Mouse (Mus musculus) right cerebral cortex, adult 18-20 months (tissue): ENCODE measurements around the gene Tmub2.

Source experiments
- DNase-seq: peaks from one replicate; pipeline ENCODE4 v3.0.0; 2022; ENCODE audit warnings: mixed read lengths

Tmub2 gene

GRCm38 (mm10) chr11:102308104-102308503 lies 23.4 kb downstream of the Tmub2 start:
- no peak for DNase-seq

DNA sequence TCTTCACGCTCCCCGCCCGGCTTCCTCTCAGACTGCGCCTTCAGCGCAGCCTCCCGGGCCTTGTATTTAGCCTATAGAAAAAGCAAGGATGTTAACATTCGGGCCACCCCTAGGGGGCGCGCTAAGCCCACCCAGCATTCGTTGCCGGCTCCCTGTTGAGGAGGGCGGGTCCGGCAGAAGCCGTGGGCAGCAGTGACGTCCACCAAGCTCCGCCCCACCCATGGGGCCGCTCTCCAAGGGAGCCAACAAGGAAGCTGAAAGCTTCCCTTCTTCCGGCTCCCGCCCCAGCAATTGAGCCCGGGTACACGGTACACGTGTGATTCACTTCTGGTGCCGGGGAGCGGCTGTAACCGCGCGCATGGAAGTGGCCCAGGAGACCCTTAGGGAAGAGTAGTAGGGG lies 24.2 kb downstream of the Tmub2 start:
- DNase-seq = peak; percentile 97

GRCm38 (mm10) chr11:102309821-102310617 lies 25.3 kb downstream of the Tmub2 start:
- no peak for DNase-seq

GRCm38 (mm10) chr11:102310768-102311695 lies 26.3 kb downstream of the Tmub2 start:
- no peak for DNase-seq

DNA sequence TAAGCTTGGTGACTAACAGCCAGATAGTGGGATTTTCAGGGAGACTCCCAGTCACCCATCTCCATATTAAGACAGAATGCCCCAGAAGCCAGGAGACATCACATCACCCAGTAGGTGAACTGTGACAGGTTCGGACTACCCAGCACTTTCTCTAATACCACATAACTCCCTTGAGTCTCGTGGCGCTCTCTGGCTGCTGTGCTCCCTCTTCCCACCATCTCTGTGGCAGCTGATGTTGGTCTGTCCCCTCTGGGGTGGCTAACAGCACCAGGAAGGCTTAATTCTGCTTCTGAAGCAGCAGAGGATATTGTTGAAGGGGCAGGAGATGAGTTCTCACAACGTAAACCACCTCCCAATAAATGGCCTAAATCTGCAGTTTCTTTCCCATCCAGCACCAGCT lies 27.2 kb downstream of the Tmub2 start:
- DNase-seq = no peak

DNA sequence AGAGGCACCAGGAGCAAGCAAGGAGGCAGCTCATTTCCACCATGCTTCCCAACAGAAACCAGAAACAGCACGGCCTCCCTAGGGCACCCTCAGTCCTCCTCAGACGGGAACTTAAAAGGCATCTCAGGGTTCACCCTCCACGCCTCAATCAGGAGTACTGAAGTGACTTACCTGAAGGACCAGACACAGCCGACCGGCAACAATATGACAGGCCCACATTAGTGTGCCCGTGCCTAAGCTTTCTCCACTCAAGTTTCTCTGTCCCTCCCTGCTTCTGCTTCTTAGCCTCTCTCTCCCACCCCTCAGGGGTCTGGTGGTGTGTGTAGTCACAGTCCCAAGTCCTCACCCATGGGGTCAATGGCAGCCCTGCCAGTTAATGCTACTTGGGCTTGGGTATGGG lies 27.9 kb downstream of the Tmub2 start:
- DNase-seq = no peak

DNA sequence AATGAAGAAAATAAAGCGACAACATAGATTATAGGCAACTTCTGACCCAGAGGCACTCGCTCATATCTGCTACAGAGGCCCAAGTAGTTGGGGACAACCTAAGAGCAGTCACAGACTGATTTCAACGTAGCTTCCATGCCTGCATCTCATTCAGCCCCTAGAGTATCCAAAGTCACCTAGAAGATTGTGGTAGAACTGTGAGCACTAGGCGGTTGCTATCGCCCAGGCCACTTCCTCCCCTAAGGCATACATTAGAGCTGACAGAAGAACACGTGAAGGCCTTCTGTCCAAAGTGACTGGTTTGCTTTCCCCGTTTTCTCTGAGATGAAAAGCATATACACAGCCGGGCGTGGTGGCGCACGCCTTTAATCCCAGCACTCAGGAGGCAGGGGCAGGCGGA lies 29.6 kb downstream of the Tmub2 start:
- DNase-seq = no peak

DNA sequence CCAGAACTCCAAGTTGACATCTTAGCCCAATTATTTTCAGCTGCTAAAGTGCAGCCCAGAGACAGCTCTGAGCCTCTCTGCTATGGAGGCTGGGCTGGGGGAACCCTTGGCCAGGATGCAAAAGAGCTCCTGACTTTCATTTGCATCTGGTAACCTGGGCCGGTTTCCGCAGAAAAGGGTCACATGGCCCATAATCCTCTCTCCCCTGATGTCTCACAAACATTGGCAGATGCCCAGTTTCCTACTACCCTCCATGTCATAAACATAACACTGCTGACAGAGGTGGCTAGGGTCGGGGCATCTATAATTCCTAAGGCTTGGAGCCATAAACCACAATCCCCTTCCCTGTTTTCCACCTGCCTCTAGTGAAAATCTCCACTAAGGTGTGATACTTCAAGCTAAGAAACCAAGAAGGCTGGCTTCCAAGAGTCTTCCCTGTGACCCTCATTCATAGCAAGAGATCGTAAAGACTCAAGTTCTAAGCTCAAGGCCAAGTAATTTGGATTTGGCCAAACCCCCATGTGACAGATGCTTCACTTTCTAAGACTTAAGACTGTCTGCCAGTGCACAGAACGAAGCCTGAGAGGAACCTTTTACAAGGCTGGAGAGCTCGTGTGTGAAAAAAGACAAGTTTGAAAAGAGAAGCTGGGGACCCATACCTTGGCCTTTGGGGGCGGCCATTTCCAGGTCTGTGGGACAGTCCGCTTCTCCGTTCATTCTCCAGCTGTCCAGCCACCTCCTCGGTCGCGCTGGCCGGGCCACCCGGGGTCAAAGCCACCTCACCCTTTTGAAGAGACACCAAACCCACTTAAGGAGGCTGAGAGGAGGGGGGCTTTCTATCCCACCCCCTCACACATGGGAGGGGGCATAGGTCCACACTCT lies 31.2 kb downstream of the Tmub2 start:
- peak; percentile 25 for DNase-seq

DNA sequence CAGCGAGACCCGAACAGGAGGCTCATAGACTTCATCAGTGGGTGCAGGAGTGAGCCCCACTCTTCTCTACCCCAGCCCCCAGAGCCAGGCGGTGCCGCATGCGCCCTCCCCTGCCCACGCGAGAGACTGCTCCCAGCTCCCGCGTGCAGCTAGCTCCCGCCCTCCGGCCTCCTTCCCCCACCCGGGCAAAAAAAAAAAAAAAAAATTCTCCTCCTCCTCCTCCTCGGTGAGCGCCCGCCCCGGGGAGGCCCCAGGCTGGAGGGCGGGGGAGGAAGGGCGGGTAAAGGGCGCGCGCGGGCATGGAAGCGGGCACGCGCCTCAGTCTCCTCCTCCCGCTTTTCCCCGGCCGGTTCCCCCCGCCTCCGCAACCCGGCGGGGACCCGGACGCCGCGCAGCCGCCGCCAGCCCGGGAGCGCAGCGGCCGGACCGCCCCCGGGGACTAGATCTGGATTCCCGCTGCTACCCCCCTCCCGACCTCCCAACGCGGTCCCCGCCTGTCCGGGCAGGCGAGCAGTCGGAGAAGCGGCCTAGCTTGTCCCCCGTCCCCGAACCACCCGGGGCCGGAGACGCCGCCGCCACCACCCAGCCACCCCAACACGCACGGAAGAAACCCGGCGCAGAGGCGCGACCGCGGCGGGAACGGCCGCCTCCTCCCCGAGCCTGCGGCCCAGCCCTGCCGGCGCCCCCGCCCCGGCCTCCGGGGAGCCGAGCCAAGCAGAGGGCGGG lies 32.0 kb downstream of the Tmub2 start:
- peak; percentile 89 for DNase-seq

DNA sequence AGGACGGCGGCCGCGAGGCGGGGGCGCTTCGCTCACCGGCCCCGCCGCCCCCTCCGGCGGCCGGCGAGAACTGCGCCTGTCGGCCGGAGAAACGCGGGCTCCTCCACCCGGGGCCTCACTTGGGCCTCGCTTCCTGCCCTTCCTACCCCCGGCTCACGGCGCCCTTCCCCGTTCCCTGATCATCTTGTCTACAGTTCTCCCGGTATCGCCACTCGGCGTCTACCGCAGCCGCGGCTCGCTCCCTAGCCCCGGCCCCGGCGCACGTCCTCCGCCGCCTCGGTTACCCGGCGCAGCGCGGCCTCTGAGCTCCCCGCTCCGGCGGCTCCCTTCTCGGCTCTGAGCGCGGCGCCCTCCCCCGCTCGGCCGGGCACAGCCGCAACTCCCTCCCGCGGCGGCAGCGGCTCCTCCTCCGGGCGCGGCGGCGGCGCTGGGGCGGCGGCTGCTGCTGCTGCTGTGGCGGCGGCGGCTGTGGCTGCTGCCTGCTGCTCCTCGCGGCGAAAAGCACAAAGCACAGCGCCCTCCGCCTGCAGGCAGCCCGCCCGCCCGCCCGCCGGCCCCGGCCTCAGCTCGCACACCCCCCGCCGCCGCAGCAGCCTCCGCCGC lies 32.7 kb downstream of the Tmub2 start:
- DNase-seq = peak; percentile 67

DNA sequence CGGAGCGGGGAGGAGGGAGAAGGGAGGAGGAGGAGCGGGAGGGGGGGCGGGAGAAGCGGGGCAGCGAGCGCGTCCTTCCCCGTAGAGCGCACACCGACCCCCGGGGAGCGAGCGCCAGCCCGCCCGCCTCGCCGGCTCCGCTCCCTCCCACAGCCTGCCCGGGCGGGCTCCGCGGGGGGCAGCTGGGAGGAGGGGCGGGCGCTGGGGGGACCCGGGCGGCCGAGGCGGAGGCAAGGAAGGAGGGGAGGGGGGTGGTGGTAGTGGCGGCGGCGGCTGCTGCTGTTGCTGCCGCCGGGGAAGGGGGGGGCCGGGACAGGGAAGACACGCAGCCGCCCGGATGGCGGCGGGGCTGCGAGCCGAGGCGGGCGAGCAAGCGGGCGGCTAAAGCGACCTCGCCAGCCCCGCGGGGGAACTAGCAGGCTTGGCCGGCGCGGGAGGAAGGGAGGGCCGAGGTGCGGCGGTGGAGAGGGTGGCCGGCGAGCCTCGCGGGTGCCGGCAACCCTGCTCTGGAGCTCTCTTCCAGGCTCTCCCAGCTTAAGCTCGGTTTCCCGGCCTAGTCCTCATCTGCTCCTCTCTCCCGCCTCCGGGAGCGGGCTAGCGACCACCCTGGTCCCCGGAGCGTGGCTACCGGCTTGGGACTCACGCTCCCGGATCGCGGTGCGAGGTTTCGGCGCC lies 33.3 kb downstream of the Tmub2 start:
- DNase-seq = peak; percentile 68

GRCm38 (mm10) chr11:102318576-102319409 lies 34.1 kb downstream of the Tmub2 start:
- DNase-seq = peak; percentile 46

GRCm38 (mm10) chr11:102319410-102319792 lies 34.7 kb downstream of the Tmub2 start, which contains the start of gene Ubtf:
Ubtf (minus strand) TSS chr11:102319742.
- peak; percentile 88 for DNase-seq

DNA sequence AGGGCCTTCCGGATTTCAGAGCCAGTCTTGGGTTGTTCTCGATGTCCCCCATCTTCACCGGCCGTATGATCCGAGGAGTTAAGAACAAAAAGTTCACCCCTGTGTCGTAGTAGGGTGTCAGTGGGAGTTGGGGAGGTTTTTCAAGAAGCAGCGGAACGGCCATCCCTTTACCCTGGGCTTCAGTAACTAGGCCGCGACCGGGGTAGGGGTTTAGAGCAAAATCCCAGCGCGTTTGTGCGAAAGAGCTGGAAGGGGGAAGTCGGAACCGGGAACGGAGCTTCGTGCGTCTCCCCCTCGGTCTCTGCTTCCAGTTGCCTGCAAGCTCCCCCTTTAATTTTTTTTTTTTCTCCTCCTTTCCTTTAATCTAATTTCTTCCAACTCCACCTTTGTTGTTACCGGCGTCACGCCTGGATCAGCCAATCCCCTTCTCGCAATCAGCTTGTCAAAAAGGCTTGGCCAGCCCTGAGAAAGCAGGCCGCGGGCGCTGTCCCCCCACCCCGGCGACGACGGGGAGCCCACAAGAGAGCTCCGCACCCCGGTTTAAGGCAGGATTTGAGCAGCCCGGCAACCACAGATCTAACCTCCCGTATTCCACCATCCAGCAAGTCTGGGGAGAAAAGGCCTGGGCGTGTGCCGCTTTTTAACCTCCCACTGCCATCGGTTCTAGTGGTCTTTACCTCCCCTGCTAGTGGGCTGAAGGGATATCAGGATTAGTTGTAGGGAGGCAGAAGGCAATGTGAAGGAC lies 35.4 kb downstream of the Tmub2 start:
- DNase-seq = peak; percentile 94

DNA sequence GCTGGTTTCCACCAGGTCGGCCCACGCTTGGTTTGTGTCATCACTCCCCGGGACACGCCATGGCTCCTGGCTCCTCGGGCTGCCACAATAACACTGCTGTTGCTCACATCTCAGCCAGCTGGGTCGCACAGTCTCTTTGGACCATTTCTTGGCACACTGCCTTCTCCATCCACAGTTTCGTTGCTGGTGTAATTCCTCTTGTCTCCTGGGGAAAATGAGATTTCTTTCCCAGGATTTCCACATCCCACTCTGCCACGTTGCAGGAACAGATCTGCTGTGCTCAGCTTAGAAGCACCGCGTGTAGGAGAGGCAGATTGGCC lies 35.9 kb downstream of the Tmub2 start:
- DNase-seq = peak; percentile 85

- no peak for DNase-seq
Measured at GRCm38 (mm10) chr11:102321931-102322330, 37.2 kb downstream of the Tmub2 start.

DNA sequence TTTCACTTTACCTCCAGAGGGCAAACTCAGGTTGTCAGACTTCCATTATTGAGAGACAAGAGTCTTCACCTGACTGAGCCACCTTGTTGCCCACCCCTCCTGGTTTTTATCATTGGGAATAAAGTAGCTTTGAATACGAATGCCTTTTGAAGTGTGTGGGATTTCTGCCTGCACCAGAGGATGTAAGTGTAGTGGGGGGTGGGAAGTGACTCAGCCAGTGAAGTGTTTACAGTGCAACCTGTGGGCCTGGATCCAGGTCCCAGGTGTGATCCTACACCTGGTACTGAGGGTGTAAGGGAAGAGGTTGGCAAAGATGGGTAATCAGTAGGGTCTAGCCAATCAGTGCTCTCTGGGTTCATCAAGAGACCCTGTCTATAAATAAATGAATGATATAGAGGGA lies 38.8 kb downstream of the Tmub2 start:
- no peak for DNase-seq

DNA sequence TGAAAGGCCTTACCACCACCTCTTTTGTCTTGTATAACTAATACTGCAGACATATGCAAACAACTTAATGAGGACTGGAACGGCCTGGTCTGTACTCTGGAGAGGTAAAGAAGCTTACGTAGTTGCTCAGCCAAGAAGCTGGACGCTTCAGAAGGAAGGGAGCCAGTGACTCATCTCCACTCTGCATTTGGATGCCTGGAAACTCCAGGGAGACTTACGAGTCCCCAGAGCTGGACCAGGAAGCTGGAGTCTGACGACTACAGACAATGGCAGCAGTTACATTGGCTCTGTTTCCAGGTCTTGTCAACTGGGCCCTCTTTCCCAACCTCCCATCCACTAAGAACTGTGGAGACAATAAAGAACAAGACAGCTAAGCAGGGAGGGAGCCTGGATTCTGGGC lies 42.5 kb downstream of the Tmub2 start:
- no peak for DNase-seq

- DNase-seq = no peak
Measured at GRCm38 (mm10) chr11:102327839-102328238, 43.1 kb downstream of the Tmub2 start.

DNA sequence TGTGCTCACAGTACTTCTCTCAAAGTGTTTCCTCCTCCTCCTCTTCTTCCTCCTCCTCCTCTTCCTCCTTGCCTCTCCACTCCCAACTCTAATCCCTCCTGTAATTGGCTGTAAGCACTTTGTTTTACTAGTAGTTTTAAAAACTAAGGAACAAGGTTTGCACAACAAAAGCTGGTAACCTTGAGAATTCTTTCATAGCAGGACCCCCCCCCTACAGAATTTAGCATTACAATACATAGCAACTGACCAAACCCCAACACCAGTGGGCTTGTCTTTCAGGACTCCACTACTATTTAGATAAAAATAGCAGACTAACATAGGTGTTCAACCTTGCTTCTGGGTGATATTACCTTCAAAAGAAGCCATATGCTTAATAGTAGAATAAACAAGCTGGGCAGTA lies 44.8 kb downstream of the Tmub2 start:
- DNase-seq = no peak
